Comparison of ENCODE assay signal across 7 mouse cellular contexts in genomic region chr5:123906976-123907630, GRCm38 (mm10). TPM values are rescaled to one million over a fixed set of nuclear protein-coding genes. Genes with fewer than 3 reads are reported as not detected.
DNase-seq lines count a peak whose midpoint lies in the region; ATAC-seq lines count a peak whose summit lies in the region.

Gene Denr, plus strand, starts transcription at chr5:123907175.

- ATAC-seq in granulocyte monocyte progenitor cell, adult 5-6 weeks (replicated peaks; ENCODE audit: poor library complexity, severe bottlenecking), result peak; percentile 92
- peak; percentile 93 for ATAC-seq in midbrain, embryonic 13.5 days

- H3K4me2 ChIP-seq in midbrain, embryonic 13.5 days (replicated peaks), result peak within 1 kb of the TSS; percentile 97

- peak within 1 kb of the TSS; percentile 94 for H3K4me3 ChIP-seq in limb, embryonic 10.5 days
- H3K4me3 ChIP-seq in midbrain, embryonic 13.5 days (replicated peaks), result peak within 1 kb of the TSS; percentile 96

- H3K4me1 ChIP-seq in limb, embryonic 10.5 days, result peaks cover 13% of the 10 kb centered on the region
- peaks cover 28% of the 10 kb centered on the region for H3K4me1 ChIP-seq in midbrain, embryonic 13.5 days (replicated peaks)

- no peaks in the 10 kb centered on the region for H3K9me3 ChIP-seq in limb, embryonic 10.5 days (replicated peaks)
- no peaks in the 10 kb centered on the region for H3K9me3 ChIP-seq in midbrain, embryonic 13.5 days

- H3K27me3 ChIP-seq in limb, embryonic 10.5 days (ENCODE audit: low read depth, poor library complexity, severe bottlenecking), result no peaks in the 10 kb centered on the region
- no peaks in the 10 kb centered on the region for H3K27me3 ChIP-seq in midbrain, embryonic 13.5 days

- DNase-seq in adrenal gland, adult 8-10 months, result peak; percentile 97
- peak; percentile 100 for DNase-seq in embryo, embryonic 9.5 days (ENCODE audit: extremely low spot score)
- DNase-seq in kidney, adult 11 months, result peak; percentile 95
- peak; percentile 100 for DNase-seq in limb, embryonic 10.5 days (ENCODE audit: low spot score)
- DNase-seq in spleen, adult 12 weeks (ENCODE audit: low spot score), result peak; percentile 98

- peak within 1 kb of the TSS; percentile 96 for H3K27ac ChIP-seq in limb, embryonic 10.5 days
- peak within 1 kb of the TSS; percentile 77 for H3K27ac ChIP-seq in midbrain, embryonic 13.5 days

- under 1% methylated on average over 61 of the region's 61 CpGs for WGBS in limb, embryonic 10.5 days
- 0% methylated on average over 57 of the region's 61 CpGs for whole genome bisulfite sequencing in midbrain, embryonic 13.5 days

- H3K36me3 ChIP-seq in limb, embryonic 10.5 days, result peaks cover 43% of the 10 kb centered on the region
- H3K36me3 ChIP-seq in midbrain, embryonic 13.5 days, result peaks cover 34% of the 10 kb centered on the region

- H3K9ac ChIP-seq in midbrain, embryonic 13.5 days (replicated peaks), result peak within 1 kb of the TSS; percentile 99

RNA-seq across cellular contexts. Expression of gene Denr, which starts in this region (rescaled TPM):
- 10 to 100 TPM; 60.3 to 75.8 (median 67.3) TPM for total RNA-seq in adrenal gland, adult 8-10 months (2022)
- total RNA-seq in granulocyte monocyte progenitor cell, adult 5-6 weeks (2014; fragmentation: Nextera tagmentation), result 67.5 and 72.9 TPM in 2 replicates
- total RNA-seq in granulocyte monocyte progenitor cell, adult 5-6 weeks (2017), result 76.4 and 100.0 TPM in 2 replicates
- 179 and 186 TPM in 2 replicates for polyA plus RNA-seq in limb, embryonic 10.5 days (2016; fragmentation: Nextera tagmentation; extraction: Ambion mirVana)
- polyA plus RNA-seq in midbrain, embryonic 13.5 days (2015; fragmentation: Nextera tagmentation; extraction: Ambion mirVana), result 145 and 162 TPM in 2 replicates

Comparison
In these comparisons a context has a peak if more than half of its experiments do, and no peak if none do; other contexts are left out.
1. Peak in every context shown above with its lines: DNase-seq, ATAC-seq, H3K4me3 ChIP-seq and H3K27ac ChIP-seq.